Comparison of ENCODE assay signal across 22 mouse cellular contexts in genomic region chr6:92451421-92451820, GRCm38 (mm10).
DNase-seq lines count a peak whose midpoint lies in the region; ATAC-seq lines count a peak whose summit lies in the region.
"Had no signal": no experiment of that assay in that cellular context is flagged by ENCODE, and none has a peak within 500 bp of the region (broad histone marks: within the 10 kb centered on the region; RNA-seq: fewer than 3 reads in every experiment).

No protein-coding gene starts in this region.

- no peak overlapping the region for H3K4me2 ChIP-seq in neural tube, embryonic 13.5 days
- no peak overlapping the region for H3K4me2 ChIP-seq in neural tube, embryonic 15.5 days
- H3K4me2 ChIP-seq in embryonic facial prominence, embryonic 15.5 days (replicated peaks): no peak overlapping the region
- H3K4me2 ChIP-seq: heart, embryonic 15.5 days; intestine, embryonic 15.5 days; limb, embryonic 15.5 days; lung, embryonic 14.5 days; stomach, embryonic 15.5 days had no signal

- DNase-seq in kidney, postnatal 10 days: peak; percentile 24
- no peak for DNase-seq in kidney, postnatal 4 days
- DNase-seq in left cerebral cortex, adult 8-10 months (ENCODE audit: low spot score in 2 of 2): no peak
- DNase-seq: adrenal gland, postnatal 25 days; cerebellum, adult 9-11 months; heart, postnatal 4 days; lung, embryonic 14.5 days; thymus, postnatal 25 days had no signal

- H3K4me1 ChIP-seq in neural tube, embryonic 13.5 days (replicated peaks): peaks cover 9% of the 10 kb centered on the region
- peaks cover 8% of the 10 kb centered on the region for H3K4me1 ChIP-seq in neural tube, embryonic 15.5 days
- H3K4me1 ChIP-seq in embryonic facial prominence, embryonic 15.5 days: peaks cover 20% of the 10 kb centered on the region; the same call in 1 of the 2 replicates
- H3K4me1 ChIP-seq: megakaryocyte, embryonic 14.5 days; stomach, embryonic 15.5 days had no signal

- 0 out of 2 replicates have a peak overlapping the region, but pooled peaks have one; percentile 23 for H3K27ac ChIP-seq in neural tube, embryonic 13.5 days (replicated peaks)
- H3K27ac ChIP-seq in neural tube, embryonic 15.5 days (replicated peaks): no peak overlapping the region
- H3K27ac ChIP-seq in embryonic facial prominence, embryonic 15.5 days (replicated peaks): 0 out of 2 replicates have a peak overlapping the region, but pooled peaks have one; percentile 7
- H3K27ac ChIP-seq: forebrain, embryonic 10.5 days; heart, embryonic 15.5 days; intestine, embryonic 15.5 days; limb, embryonic 15.5 days; liver, embryonic 14.5 days; stomach, embryonic 15.5 days had no signal

- H3K4me3 ChIP-seq in neural tube, embryonic 13.5 days: no peak overlapping the region
- H3K4me3 ChIP-seq in neural tube, embryonic 15.5 days (replicated peaks): no peak overlapping the region
- no peak overlapping the region for H3K4me3 ChIP-seq in embryonic facial prominence, embryonic 15.5 days (replicated peaks)
- H3K4me3 ChIP-seq: forebrain, embryonic 10.5 days; heart, embryonic 15.5 days; intestine, embryonic 15.5 days; limb, embryonic 15.5 days; megakaryocyte, embryonic 14.5 days; stomach, embryonic 15.5 days had no signal

- no peaks in the 10 kb centered on the region for H3K9me3 ChIP-seq in neural tube, embryonic 13.5 days
- H3K9me3 ChIP-seq in neural tube, embryonic 15.5 days (replicated peaks): no peaks in the 10 kb centered on the region
- no peaks in the 10 kb centered on the region for H3K9me3 ChIP-seq in embryonic facial prominence, embryonic 15.5 days (replicated peaks)
- H3K9me3 ChIP-seq: forebrain, embryonic 10.5 days; heart, embryonic 15.5 days; intestine, embryonic 15.5 days; limb, embryonic 15.5 days; megakaryocyte, embryonic 14.5 days; stomach, embryonic 15.5 days had no signal

- H3K27me3 ChIP-seq in neural tube, embryonic 13.5 days: no peaks in the 10 kb centered on the region
- H3K27me3 ChIP-seq in neural tube, embryonic 15.5 days (replicated peaks): no peaks in the 10 kb centered on the region
- no peaks in the 10 kb centered on the region for H3K27me3 ChIP-seq in embryonic facial prominence, embryonic 15.5 days
- H3K27me3 ChIP-seq: heart, embryonic 15.5 days; intestine, embryonic 15.5 days; limb, embryonic 15.5 days; megakaryocyte, embryonic 14.5 days; stomach, embryonic 15.5 days had no signal

- ATAC-seq in neural tube, embryonic 13.5 days (ENCODE audit: low read depth): no peak
- no peak for ATAC-seq in neural tube, embryonic 15.5 days (ENCODE audit: low FRiP score)
- no peak for ATAC-seq in embryonic facial prominence, embryonic 15.5 days (ENCODE audit: insufficient number of reproducible peaks, low FRiP score, low TSS enrichment, low read depth)
- ATAC-seq in megakaryocyte progenitor cell, adult 5-6 weeks (replicated peaks; ENCODE audit: poor library complexity): no peak
- ATAC-seq: forebrain, embryonic 16.5 days; hindbrain, embryonic 16.5 days; intestine, embryonic 15.5 days; midbrain, embryonic 16.5 days had no signal

- no peak overlapping the region for H3K9ac ChIP-seq in neural tube, embryonic 13.5 days
- H3K9ac ChIP-seq in neural tube, embryonic 15.5 days (replicated peaks): no peak overlapping the region
- H3K9ac ChIP-seq in embryonic facial prominence, embryonic 15.5 days: no peak overlapping the region
- H3K9ac ChIP-seq: heart, embryonic 15.5 days; intestine, embryonic 15.5 days; limb, embryonic 15.5 days; liver, embryonic 14.5 days; lung, embryonic 14.5 days; stomach, embryonic 15.5 days had no signal

- H3K36me3 ChIP-seq in neural tube, embryonic 13.5 days: no peaks in the 10 kb centered on the region
- H3K36me3 ChIP-seq in neural tube, embryonic 15.5 days: 0 out of 2 replicates have a peak, but pooled peaks cover under 1% of the 10 kb centered on the region
- H3K36me3 ChIP-seq in embryonic facial prominence, embryonic 15.5 days: no peaks in the 10 kb centered on the region
- H3K36me3 ChIP-seq: forebrain, embryonic 10.5 days; heart, embryonic 15.5 days; intestine, embryonic 15.5 days; limb, embryonic 15.5 days had no signal

- WGBS in neural tube, embryonic 13.5 days: 69% methylated on average over 1 of the region's 1 CpGs
- 54% methylated on average over 1 of the region's 1 CpGs for WGBS in neural tube, embryonic 15.5 days
- WGBS in embryonic facial prominence, embryonic 15.5 days: 44% methylated on average over 1 of the region's 1 CpGs
